Mouse (Mus musculus): ENCODE results near the gene Olfr6.
A peak's percentile ranks its signal among the peaks of the same experiment; 100 is the strongest.
"Not testable (repeated sequence)": the region's sequence is repeated elsewhere in the genome, so short reads cannot be mapped to it uniquely, and the experiment has no call there.

The Olfr6 gene

DNA sequence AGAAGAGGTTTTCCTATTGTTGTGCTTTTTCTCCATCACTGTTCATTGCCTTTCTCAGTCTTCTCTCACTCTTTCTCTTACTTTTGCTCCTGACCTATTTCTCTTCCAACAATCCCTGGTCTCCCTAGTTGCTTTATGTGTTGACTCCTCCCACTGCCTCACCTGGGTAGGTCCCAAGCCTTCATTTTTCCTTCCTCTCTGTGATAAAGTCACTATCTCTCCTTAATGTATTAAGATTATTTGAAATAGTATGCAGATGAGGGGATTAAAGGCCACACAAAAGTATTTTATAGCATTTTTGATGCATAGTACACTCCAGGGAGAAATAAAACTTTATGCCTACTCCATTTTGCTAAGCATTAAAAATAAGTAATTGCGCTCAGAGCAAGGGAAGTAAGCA, at the start of gene Olfr6:
TSS of gene Olfr6 (minus strand) at position 101 of the 400 bp plus-strand sequence.
- DNase-seq (ENCODE audit: inconsistent age in 2 of 2, low spot score in 1 of 2): no peak

GRCm38 (mm10) chr7:107005972-107006371, 42.2 kb upstream of the Olfr6 start, which contains the start of gene Olfr2:
Gene Olfr2 (minus strand): TSS chr7:107006072.
- no peak for DNase-seq (ENCODE audit: inconsistent age in 2 of 2, low spot score in 1 of 2)

DNA sequence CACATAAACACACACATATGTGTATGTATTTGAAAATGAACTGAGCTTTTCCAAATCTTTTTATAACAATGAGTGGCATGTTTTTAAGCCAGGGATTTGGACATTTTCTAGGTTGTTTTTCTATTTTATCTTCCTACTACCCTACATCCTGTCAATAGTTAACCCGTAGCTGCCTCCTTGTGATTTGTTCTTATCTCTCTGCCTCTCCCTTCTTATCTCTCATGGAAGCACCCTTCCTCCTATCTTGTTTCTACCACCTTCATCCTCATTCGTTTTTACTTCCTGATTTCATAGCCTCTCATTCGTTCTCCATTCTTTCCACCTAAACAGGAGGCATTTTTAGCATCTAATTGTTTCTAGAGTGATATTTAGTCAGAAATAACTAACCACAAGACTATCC, 40.4 kb upstream of the Olfr6 start:
- no peak for DNase-seq (ENCODE audit: inconsistent age in 2 of 2, low spot score in 1 of 2)

DNA sequence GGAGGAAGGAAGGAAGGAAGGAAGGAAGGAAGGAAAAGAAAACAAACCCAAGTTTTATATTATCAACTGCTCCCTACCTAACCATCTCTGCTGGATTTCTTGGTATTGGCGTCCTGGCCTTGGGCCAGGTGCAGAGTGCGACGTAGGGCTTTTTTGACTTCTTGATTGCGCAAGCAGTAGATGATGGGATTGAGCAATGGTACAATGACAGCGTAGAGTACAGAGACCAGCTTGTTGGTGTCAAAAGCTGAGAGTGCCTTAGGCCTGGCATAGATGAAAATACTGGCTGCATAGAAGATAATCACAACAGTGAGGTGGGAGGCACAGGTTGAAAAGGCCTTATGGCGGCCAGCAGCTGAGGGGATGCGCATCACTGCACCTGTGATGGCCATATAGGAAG, 37.1 kb upstream of the Olfr6 start:
- DNase-seq (ENCODE audit: inconsistent age in 2 of 2, low spot score in 1 of 2): peak in 1 of 2 experiments; percentile 18

GRCm38 (mm10) chr7:106985236-106985635, 21.5 kb upstream of the Olfr6 start:
- DNase-seq (ENCODE audit: inconsistent age in 2 of 2, low spot score in 1 of 2): no peak

- no peak for DNase-seq (ENCODE audit: inconsistent age in 2 of 2, low spot score in 1 of 2)
These were observed 11.6 kb upstream of the Olfr6 start, which contains the start of gene Olfr711 for GRCm38 (mm10) chr7:106975353-106975752. Gene Olfr711 (minus strand): TSS chr7:106975453.

DNA sequence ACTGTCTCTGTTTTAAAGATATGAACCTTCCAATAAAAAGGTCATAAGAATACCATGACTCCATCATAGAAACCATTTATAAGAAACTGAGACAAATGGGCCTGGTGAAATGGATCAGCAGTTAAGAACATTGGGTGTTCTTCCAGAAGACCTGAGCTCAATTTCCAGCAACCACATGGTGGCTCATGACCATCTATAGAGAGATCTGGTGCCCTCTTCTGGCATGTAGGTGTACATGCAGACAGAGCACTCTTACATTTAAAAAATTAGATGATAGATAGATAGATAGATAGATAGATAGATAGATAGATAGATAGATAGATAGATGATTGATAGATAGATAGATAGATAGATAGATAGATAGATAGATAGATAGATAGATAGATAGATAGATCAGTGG, 3.8 kb upstream of the Olfr6 start:
- peak in 1 of 2 experiments; percentile 31 for DNase-seq (ENCODE audit: inconsistent age in 2 of 2, low spot score in 1 of 2)

GRCm38 (mm10) chr7:106948212-106948611, 15.5 kb downstream of the Olfr6 start, which contains the start of gene Olfr710:
Gene Olfr710 (minus strand): TSS chr7:106948312.
- DNase-seq (ENCODE audit: inconsistent age in 2 of 2, low spot score in 1 of 2): no peak

- no peak for DNase-seq (ENCODE audit: inconsistent age in 2 of 2, low spot score in 1 of 2)
These were observed 31.6 kb downstream of the Olfr6 start, which contains the start of gene Olfr709-ps1 for GRCm38 (mm10) chr7:106932119-106932518. Gene Olfr709-ps1 (minus strand): TSS chr7:106932219.

- not testable (repeated sequence) for DNase-seq (ENCODE audit: inconsistent age in 2 of 2, low spot score in 1 of 2)
These were observed 42.8 kb downstream of the Olfr6 start for GRCm38 (mm10) chr7:106920961-106921360.

GRCm38 (mm10) chr7:106907676-106908075, 56.1 kb downstream of the Olfr6 start, which contains the start of gene Olfr1532-ps1:
Gene Olfr1532-ps1 (plus strand): TSS chr7:106908001.
- DNase-seq (ENCODE audit: inconsistent age in 2 of 2, low spot score in 1 of 2): no peak

Measured in adrenal gland, adult (tissue).